Mouse (Mus musculus): ENCODE results near the gene Gm49358. TPM values are rescaled to one million over a fixed set of nuclear protein-coding genes. Genes with fewer than 3 reads are reported as not detected.

Gene Gm49358
- total RNA-seq, 4 experiments from 2014 or later = 6.3 to 16.6 (median 15.0) TPM

DNA sequence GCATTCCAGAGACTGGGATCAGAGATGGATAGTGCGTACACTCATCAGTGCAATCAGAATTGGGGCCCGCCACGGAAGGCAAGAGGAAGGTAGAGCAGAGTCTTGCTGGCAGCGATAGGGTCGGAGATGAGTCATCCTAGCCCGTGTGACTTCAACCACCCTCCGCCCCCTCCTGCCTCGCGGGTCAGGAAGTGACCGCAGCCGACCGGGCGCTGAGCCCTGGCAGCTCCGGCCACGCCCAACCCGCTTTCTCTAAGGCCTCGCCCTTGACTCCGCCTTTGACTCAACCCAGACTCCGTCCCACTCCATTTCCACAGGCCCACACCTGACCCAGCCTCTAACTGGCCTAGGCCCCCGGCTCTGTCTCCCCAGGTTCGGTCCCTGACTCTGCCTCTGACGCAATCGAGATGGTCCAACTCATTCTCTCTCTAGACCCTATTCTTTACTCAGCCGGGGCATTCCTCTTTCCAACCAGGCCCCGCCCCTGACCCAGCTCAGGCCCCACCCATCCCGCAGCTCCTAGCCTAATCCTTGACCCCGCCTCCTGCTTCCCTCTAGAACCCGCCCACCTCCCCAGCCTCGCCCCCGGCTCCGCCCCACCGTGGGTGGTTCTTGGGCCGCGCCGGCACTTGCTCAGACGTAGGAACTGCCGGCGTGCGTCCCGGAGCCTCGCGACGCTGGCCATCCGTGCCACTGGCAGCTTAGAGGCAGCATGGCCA is 14.8 kb downstream of the Gm49358 start, which contains the start of gene Nt5dc3:
Gene Nt5dc3, plus strand, starts transcription at position 608 of the 719 bp plus-strand sequence.
- DNase-seq (ENCODE audit: low spot score) = peak; percentile 98

DNA sequence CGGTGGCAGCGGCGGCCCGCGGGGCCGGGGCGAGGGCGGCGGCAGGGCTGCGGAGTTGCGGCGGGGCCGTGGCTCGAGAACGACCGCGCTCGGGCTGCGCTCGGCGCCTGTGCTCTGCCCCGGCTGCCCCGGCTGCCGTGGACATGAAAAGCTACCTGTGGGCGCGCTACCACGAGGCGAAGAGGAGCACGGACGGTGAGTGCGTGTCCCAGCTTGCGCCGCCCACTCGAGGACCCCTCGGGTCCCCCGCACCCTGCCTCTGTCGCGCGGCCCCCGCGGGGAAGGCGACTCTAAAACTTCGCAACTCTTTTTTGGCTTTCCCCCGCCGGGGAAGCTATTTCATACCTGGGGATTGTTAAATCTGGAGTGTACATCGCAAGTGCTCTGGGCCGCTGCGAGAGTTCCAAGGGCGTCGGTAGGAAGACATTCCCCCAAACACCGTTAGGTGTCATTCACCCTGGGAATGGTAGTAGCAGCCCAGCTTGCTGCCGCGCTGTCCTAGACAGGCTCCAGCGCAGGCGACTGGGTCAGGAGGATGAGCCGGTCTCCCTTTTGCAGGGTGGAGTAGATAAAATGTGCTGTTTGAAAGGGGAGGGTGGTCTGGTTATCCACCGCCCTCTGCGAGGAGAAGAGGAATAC is 15.5 kb downstream of the Gm49358 start:
- no peak for DNase-seq (ENCODE audit: low spot score)

- no peak for DNase-seq (ENCODE audit: low spot score)
Observed at GRCm38 (mm10) chr10:86779816-86780500, 16.2 kb downstream of the Gm49358 start.

DNA sequence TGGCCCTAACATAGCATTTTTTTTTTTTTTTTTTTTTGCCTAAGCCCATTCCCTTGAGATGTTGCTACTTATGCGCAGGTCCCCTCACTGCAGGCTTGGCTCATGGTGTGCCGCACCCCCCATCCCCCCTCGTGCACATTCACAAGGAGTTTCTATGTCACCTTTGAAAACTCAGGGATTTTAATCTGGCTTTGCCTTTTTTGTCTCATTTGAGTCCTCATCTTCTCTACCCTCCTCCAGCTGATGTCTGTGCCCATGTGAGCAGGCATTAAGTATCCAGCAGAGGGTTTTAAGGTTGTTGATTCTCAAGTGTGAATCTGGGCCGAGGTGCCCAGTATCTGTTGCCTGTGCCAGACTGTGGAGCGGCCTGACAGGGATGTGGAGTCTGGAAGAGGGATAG is 17.9 kb downstream of the Gm49358 start:
- no peak for DNase-seq (ENCODE audit: low spot score)

GRCm38 (mm10) chr10:86782656-86783055 is 18.9 kb downstream of the Gm49358 start:
- DNase-seq (ENCODE audit: low spot score) = no peak

DNA sequence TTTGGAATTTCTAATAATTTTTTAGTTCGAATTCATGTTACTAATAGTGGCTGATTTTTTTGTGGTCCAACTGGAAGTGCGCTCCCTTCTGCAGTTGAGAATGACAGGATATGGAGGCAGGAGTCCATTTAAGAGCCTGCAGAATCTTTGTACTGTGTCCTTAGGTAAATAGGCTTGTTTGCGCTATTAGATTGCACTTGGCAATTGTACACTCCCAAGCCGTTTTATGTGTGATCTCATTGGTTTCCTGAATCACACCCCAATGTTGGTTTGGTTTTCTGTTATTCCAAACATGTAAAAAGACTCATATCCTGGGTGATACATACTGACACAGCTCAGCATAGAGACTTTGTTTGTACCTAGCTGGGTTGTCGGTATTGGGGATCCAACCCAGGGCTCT is 19.8 kb downstream of the Gm49358 start:
- no peak for DNase-seq (ENCODE audit: low spot score)

- DNase-seq (ENCODE audit: low spot score) = no peak
Observed at GRCm38 (mm10) chr10:86784126-86784675, 20.4 kb downstream of the Gm49358 start.

GRCm38 (mm10) chr10:86785396-86785795 is 21.6 kb downstream of the Gm49358 start:
- DNase-seq (ENCODE audit: low spot score) = no peak

GRCm38 (mm10) chr10:86786083-86786482 is 22.3 kb downstream of the Gm49358 start:
- DNase-seq (ENCODE audit: low spot score) = no peak

DNA sequence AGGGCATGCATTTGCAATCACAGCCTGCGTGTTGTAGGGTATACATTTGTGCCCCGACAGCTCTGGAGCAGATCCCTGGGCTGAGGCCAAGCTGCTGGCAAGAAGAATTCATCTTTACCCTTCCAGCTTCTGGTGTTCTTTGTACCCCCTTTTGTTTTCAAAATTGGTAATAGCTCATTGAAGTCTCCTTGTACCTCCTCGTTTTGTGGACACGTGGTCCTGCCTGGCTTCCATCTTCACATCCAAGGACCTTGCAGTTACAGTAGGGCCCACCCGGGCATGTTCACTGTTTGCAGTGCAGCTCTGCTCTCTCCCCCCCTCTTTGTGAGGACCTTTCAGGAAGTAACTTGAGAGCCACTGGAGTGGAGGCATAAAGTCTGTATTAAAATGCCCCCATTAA is 24.4 kb downstream of the Gm49358 start:
- DNase-seq (ENCODE audit: low spot score) = no peak

GRCm38 (mm10) chr10:86789146-86789672 is 25.4 kb downstream of the Gm49358 start:
- no peak for DNase-seq (ENCODE audit: low spot score)

- no peak for DNase-seq (ENCODE audit: low spot score)
Observed at GRCm38 (mm10) chr10:86791507-86792184, 27.9 kb downstream of the Gm49358 start.

- peak; percentile 71 for DNase-seq (ENCODE audit: low spot score)
Observed at GRCm38 (mm10) chr10:86793509-86793951, 29.8 kb downstream of the Gm49358 start.

DNA sequence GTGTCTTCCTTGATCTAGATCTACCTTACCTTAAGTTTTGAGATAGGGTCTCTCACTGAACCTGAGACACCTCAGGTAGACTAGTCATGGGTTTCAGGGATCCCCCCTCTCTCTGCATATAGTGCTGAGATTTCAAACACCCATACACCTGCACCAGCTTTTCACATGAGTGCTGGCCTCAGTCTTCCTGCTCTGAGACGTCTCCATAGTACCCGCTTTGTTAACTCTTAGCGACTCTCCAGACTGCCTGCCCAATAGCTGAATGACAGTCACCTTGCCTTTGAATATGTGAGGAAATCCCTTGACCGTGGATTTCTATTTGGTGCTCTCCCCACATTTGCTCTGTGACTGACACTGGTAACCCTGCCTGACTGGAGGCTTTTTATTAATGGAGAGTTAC is 30.4 kb downstream of the Gm49358 start:
- DNase-seq (ENCODE audit: low spot score) = no peak

GRCm38 (mm10) chr10:86794794-86795535 is 31.2 kb downstream of the Gm49358 start:
- DNase-seq (ENCODE audit: low spot score) = peak; percentile 46

GRCm38 (mm10) chr10:86796073-86796741 is 32.4 kb downstream of the Gm49358 start:
- DNase-seq (ENCODE audit: low spot score) = no peak

GRCm38 (mm10) chr10:86807362-86807761 is 43.6 kb downstream of the Gm49358 start:
- no peak for DNase-seq (ENCODE audit: low spot score)

DNA sequence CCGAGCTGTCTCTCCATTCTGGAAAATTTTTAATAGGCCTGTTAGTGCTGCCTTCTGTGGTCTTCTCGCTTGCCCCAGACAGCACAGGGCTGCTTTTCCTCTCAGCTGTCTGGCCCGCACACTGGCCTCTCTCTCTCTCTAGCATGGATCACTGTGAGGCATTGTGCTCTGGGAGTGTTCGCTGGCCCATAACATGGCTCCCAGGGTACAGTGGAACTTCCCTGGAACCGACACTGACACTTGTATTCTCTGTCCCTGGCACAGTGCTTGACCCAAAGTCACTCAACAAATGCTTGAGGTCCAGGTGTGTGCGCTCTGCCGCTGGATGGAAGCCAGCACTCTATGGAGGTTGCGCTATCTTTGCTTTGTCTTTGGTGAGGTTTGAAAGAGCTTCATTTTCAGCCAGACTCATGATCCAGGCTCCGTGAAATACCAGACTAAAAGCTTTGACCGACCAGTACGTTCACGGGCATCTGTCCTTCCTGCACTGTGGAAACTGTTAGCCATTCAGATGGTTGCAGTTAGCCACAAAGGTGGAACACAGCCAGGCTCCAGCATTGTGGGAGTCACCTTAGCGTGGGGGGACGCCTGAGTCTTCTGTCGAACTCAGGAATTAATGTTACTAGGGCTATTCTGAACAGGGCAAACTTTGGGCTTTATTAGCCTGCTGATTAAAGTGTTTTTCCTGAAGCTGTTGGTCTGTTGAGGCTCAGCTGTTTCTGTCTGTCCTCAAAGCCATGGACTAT is 44.4 kb downstream of the Gm49358 start:
- no peak for DNase-seq (ENCODE audit: low spot score)

DNA sequence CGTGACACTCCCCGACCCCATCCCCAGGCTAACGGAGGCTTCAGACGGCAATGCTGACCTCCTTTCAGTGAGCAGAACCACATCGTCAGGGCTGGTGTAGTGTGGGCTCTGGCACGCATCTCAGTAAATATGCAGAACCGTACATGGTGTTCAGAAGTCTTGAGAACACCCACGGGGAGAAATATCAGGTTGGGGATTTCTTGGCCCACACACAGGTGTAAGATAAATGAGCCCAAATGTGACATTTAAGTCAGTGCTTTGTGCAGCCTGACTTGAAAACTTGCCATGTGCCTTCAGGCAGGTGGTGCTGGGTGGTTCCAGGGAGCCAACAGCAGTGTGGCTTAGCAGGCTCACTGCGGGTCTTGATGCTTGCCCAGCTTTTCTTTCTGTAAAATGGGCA is 46.2 kb downstream of the Gm49358 start:
- no peak for DNase-seq (ENCODE audit: low spot score)
